Mouse (Mus musculus) spleen, adult 12 weeks (tissue): ENCODE results near the gene Gkn3.

ENCODE experiments used
- DNase-seq: peaks from one replicate; pipeline ENCODE4 v3.0.0; 2022; ENCODE audit warnings: low spot score

Gene Gkn3

DNA sequence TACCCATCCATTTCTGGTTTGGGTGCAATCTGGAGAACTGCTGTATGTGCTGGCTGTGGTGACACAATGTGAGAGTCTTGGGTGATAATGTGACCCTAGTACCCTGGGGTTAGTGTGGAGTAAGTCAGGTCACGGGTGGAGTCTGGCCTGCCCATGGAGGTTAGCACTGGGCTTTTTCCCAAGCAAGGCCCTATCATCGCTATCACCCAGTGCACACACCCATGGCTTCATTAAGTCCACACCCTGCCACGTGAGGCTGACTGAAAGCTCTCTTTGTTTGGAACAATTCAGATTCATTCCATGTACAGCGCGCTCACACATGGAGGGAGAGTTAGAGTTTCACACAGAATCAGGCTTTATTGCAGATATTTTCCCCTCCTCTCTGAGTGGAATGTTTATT, 34.3 kb downstream of the Gkn3 start:
- no peak for DNase-seq

DNA sequence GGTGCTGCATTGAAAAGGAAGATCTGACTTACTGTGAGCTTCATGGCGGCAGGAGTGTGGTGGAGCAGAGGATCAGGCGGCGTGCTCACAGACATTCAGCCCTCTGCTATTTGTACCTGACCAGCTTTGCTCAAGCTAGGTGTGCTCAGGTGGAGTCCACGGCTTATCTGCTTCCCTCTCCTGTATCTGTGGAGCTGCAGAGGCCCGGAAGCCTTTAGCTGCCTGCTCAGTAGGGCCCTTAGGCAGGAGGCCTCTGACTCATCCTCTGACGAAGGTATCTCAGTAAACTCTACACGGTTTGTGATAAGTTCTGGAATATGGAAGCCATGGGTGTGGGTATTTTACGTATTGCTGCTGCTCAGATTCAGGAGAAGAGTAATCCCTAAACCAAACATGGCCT, 37.9 kb downstream of the Gkn3 start, which contains the start of gene Gkn1:
TSS of gene Gkn1 (minus strand) at position 114 of the 400 bp plus-strand sequence.
- DNase-seq = no peak

DNA sequence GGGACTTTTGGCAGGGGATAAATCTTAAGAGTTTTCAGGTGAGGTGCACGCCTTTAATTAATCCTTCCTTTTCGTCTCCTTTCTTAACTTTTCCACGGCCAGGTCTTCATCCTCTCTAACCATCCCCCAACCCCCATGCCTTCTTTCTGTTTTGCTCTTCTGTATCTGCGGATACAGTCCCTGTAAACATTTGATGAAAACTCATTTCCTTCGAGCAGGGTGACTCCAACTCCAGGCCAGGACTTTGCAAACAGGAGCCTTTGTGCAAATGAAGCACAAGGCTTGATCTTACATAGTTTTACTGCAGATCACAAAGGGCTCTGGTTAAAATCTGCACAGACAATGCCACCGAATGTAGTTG, 52.8 kb downstream of the Gkn3 start:
- no peak for DNase-seq

DNA sequence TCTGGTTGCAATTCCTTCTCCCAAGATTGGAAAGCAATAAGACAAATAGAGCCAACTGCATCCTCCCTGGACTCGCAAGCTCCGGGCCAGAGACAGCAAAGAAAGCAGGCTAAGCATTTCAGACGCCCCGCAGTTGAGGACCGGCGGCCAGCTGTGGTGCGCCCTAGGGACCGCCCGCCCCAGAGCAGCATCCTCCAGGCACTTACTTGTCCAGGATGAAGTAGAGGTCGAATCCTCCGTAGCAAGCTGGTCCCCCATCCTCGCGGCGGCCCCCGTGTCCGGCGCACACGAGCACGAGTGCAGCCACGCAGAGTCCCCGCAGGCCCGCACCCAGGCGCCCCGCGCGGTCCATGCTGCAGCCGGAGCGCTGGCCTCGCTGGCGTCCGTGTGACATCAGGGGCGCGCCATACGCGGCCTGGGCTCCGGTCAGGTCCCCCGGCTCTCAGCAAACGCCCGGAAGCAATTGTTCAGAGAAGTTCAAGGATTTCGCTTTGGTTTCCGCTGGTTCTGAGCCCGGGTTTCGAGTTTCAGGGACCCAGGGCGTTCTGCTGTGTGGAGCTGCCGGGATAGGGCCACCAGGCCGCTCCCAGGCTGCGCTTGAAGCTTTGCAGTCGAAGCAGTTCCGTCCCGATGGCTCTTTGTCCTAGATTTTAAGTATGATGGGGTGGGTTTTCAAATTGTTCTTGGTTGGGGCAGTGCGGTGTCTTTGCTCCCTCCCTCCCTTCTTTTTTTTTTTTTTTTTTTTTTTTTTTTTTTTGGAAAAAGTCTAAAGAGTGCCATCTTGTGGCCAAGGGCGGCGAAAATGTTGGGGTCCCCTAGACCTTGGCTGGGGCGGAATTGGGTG, 53.4 kb downstream of the Gkn3 start, which contains the start of gene Antxr1:
TSS of gene Antxr1 (minus strand) at position 731 of the 844 bp plus-strand sequence.
- DNase-seq = no peak

DNA sequence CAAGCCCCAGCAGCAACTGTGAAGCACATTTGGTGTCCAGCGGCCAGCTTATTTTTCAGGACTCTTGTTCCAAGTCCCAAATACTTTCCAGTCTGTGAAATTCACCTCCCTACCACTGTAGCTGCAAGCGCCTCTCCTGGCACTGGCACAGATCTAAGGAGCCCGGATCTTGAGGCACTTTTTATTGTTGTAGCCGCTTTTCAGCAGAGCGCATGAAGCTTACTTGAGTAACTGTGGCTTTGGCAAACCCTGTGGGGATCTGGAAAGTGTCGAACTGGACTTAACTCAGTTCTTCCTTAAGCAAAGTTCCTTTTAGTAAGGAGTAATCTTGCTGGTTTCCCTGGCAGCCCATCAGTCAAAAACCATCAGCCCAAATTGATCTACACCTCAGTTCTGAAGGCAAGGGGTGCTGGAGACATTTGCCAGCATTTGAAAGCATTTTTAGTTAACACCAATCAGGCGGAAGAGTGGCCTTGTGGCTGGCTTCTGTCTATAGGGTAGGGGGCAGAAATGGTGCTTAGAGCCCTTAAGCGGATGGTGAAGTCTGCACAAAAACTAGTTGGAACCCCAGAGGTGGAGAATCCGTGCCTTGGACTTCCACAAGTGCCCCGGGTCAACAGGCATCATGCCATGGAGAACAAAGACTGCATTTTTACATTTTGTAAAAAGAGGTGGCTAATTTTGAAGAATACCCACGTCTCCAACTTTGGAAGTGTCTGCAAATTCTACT, 54.2 kb downstream of the Gkn3 start:
- DNase-seq = no peak
